27 mouse cellular contexts compared by ENCODE assay signal in the genomic region with DNA sequence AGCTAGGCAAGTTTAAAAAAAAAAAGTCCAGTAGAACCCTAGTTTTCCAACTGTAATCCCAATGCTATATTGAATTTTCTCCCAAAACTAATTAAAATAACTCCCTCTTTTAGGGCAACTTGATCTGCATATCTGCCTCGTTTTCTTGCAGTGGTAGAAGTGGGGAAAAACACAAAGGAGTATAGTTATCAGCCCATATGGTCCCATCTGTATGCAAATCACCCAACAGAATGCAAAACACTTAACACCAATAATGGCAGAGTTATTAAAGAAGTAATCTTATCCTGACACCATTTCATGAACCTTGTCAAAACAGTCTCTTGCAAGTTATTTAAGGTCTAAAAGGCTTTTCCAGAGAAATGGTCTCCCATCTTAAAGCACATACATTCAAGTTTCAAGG.
"Had no signal": no experiment of that assay in that cellular context is flagged by ENCODE, and none has a peak within 500 bp of the region (broad histone marks: within the 10 kb centered on the region; RNA-seq: fewer than 3 reads in every experiment).

No protein-coding gene starts in this region.

- H3K27me3 ChIP-seq: heart, embryonic 12.5 days; hindbrain, embryonic 12.5 days; intestine, embryonic 15.5 days; limb, embryonic 13.5 days; limb, embryonic 15.5 days; liver, embryonic 12.5 days had no signal

- DNase-seq: gastrocnemius, adult 2 months; gastrocnemius, postnatal 10 days; gastrocnemius, postnatal 25 days; heart, adult 18-20 months; heart, postnatal 10 days; heart, postnatal 4 days; kidney, adult 18-20 months; kidney, adult 8-10 months; kidney, postnatal 10 days; kidney, postnatal 25 days; kidney, postnatal 4 days; layer of hippocampus, adult 9-11 months; layer of hippocampus, postnatal 36 days; left cerebral cortex, postnatal 4 days had no signal

- H3K4me1 ChIP-seq: heart, embryonic 10.5 days; heart, embryonic 12.5 days; hindbrain, embryonic 10.5 days; hindbrain, embryonic 12.5 days; liver, embryonic 12.5 days had no signal

- H3K9me3 ChIP-seq: heart, embryonic 10.5 days; heart, embryonic 12.5 days; hindbrain, embryonic 10.5 days; hindbrain, embryonic 12.5 days; intestine, embryonic 15.5 days; limb, embryonic 13.5 days; limb, embryonic 15.5 days; liver, embryonic 12.5 days had no signal

- H3K4me2 ChIP-seq: heart, embryonic 12.5 days; hindbrain, embryonic 12.5 days; hindbrain, embryonic 14.5 days; intestine, embryonic 15.5 days; limb, embryonic 13.5 days; limb, embryonic 15.5 days; liver, embryonic 12.5 days had no signal

- ATAC-seq: hindbrain, embryonic 16.5 days; inflammation-experienced regulatory T-cells, adult 6 months; intestine, embryonic 15.5 days; intestine, postnatal 0 days; liver, embryonic 12.5 days had no signal

- H3K9ac ChIP-seq: heart, embryonic 12.5 days; hindbrain, embryonic 12.5 days; hindbrain, embryonic 14.5 days; intestine, embryonic 15.5 days; limb, embryonic 13.5 days; limb, embryonic 15.5 days; liver, embryonic 12.5 days; liver, embryonic 14.5 days had no signal

- H3K36me3 ChIP-seq: heart, embryonic 10.5 days; heart, embryonic 12.5 days; hindbrain, embryonic 10.5 days; hindbrain, embryonic 12.5 days; intestine, embryonic 15.5 days; limb, embryonic 13.5 days; limb, embryonic 15.5 days; liver, embryonic 12.5 days had no signal

- H3K27ac ChIP-seq: gastrocnemius, adult 2 months; heart, embryonic 10.5 days; hindbrain, embryonic 10.5 days; hindbrain, embryonic 12.5 days; hindbrain, embryonic 14.5 days; intestine, embryonic 15.5 days; limb, embryonic 13.5 days; limb, embryonic 15.5 days; liver, embryonic 12.5 days; liver, embryonic 14.5 days had no signal

- H3K4me3 ChIP-seq: gastrocnemius, adult 2 months; heart, embryonic 10.5 days; heart, embryonic 12.5 days; hindbrain, embryonic 10.5 days; hindbrain, embryonic 12.5 days; intestine, embryonic 15.5 days; limb, embryonic 13.5 days; limb, embryonic 15.5 days; liver, embryonic 12.5 days had no signal
